Comparison of ENCODE assay signal across 8 mouse cellular contexts in genomic region chr10:128490912-128491311, GRCm38 (mm10). TPM values are rescaled to one million over a fixed set of nuclear protein-coding genes. Genes with fewer than 3 reads are reported as not detected.
DNase-seq lines count a peak whose midpoint lies in the region; ATAC-seq and TF ChIP-seq lines count a peak whose summit lies in the region.

No protein-coding gene starts in this region.

- H3K4me2 ChIP-seq in heart, embryonic 11.5 days = peak overlapping the region; percentile 87
- peak overlapping the region; percentile 91 for H3K4me2 ChIP-seq in intestine, postnatal 0 days (replicated peaks; ENCODE audit: low read depth)
- H3K4me2 ChIP-seq in stomach, postnatal 0 days (replicated peaks; ENCODE audit: low read depth) = peak overlapping the region; percentile 85

- no peaks in the 10 kb centered on the region for H3K27me3 ChIP-seq in heart, embryonic 11.5 days (ENCODE audit: control insufficient read depth, insufficient read depth, low read length)
- H3K27me3 ChIP-seq in megakaryocyte, embryonic 14.5 days (replicated peaks) = no peaks in the 10 kb centered on the region
- no peaks in the 10 kb centered on the region for H3K27me3 ChIP-seq in intestine, postnatal 0 days (replicated peaks; ENCODE audit: control insufficient read depth, insufficient read depth, low read length)
- H3K27me3 ChIP-seq in stomach, postnatal 0 days (ENCODE audit: control insufficient read depth, insufficient read depth, low read length) = no peaks in the 10 kb centered on the region

- DNase-seq in heart, postnatal 10 days = no peak
- no peak for DNase-seq in stomach, postnatal 0 days (ENCODE audit: low spot score)
- no peak for DNase-seq in right cerebral cortex, postnatal 4 days
- DNase-seq in c-Kit-positive CD71-positive TER-119-positive erythroid progenitor cells, embryonic 14.5 days (ENCODE audit: low spot score) = no peak

- no peak for ATAC-seq in heart, embryonic 11.5 days (replicated peaks; ENCODE audit: insufficient number of reproducible peaks, low FRiP score, low TSS enrichment)
- no peak for ATAC-seq in megakaryocyte, adult 5-6 weeks (ENCODE audit: poor library complexity, severe bottlenecking)
- ATAC-seq in intestine, postnatal 0 days = no peak
- ATAC-seq in stomach, postnatal 0 days (ENCODE audit: low FRiP score, low TSS enrichment) = no peak

- H3K4me3 ChIP-seq in heart, embryonic 11.5 days (ENCODE audit: low read depth, low read length) = peak overlapping the region; percentile 94
- H3K4me3 ChIP-seq in megakaryocyte, embryonic 14.5 days (replicated peaks) = peak overlapping the region; percentile 92
- 0 out of 2 replicates have a peak overlapping the region, but pooled peaks have one; percentile 94 for H3K4me3 ChIP-seq in intestine, postnatal 0 days (ENCODE audit: low read depth, low read length)
- H3K4me3 ChIP-seq in stomach, postnatal 0 days (ENCODE audit: low read depth, low read length) = peak overlapping the region; percentile 84

- H3K9ac ChIP-seq in heart, embryonic 11.5 days (ENCODE audit: low read depth, low read length) = peak overlapping the region; percentile 98
- H3K9ac ChIP-seq in intestine, postnatal 0 days (ENCODE audit: low read depth, low read length) = no peak overlapping the region
- peak overlapping the region; percentile 59 for H3K9ac ChIP-seq in stomach, postnatal 0 days (ENCODE audit: low read length)

- H3K27ac ChIP-seq in heart, embryonic 11.5 days (ENCODE audit: low read depth, low read length) = peak overlapping the region; percentile 97
- peak overlapping the region; percentile 95; the same call in 1 of the 2 replicates for H3K27ac ChIP-seq in intestine, postnatal 0 days (ENCODE audit: low read depth, low read length)
- H3K27ac ChIP-seq in stomach, postnatal 0 days (replicated peaks) = peak overlapping the region; percentile 99

- H3K36me3 ChIP-seq in heart, embryonic 11.5 days (ENCODE audit: control insufficient read depth, insufficient read depth, low read length) = peaks cover 34% of the 10 kb centered on the region
- peaks cover 64% of the 10 kb centered on the region for H3K36me3 ChIP-seq in megakaryocyte, embryonic 14.5 days (replicated peaks; ENCODE audit: low read length)
- H3K36me3 ChIP-seq in intestine, postnatal 0 days (ENCODE audit: control insufficient read depth, insufficient read depth) = peaks cover 41% of the 10 kb centered on the region
- peaks cover 29% of the 10 kb centered on the region for H3K36me3 ChIP-seq in stomach, postnatal 0 days (ENCODE audit: control insufficient read depth, insufficient read depth, low read length)

- no peak for TF ChIP-seq EP300 in stomach, postnatal 0 days (optimal IDR thresholded peaks at IDR 0.05)

- WGBS in heart, embryonic 11.5 days (ENCODE audit: insufficient replicate concordance) = 30% methylated on average over 5 of the region's 5 CpGs
- WGBS in intestine, postnatal 0 days = 45% methylated on average over 5 of the region's 5 CpGs
- WGBS in stomach, postnatal 0 days = 23% methylated on average over 5 of the region's 5 CpGs

- H3K9me3 ChIP-seq in heart, embryonic 11.5 days (replicated peaks; ENCODE audit: control insufficient read depth, low read length) = no peaks in the 10 kb centered on the region
- no peaks in the 10 kb centered on the region for H3K9me3 ChIP-seq in megakaryocyte, embryonic 14.5 days
- H3K9me3 ChIP-seq in intestine, postnatal 0 days (ENCODE audit: control insufficient read depth) = no peaks in the 10 kb centered on the region
- no peaks in the 10 kb centered on the region for H3K9me3 ChIP-seq in stomach, postnatal 0 days (ENCODE audit: control insufficient read depth, low read length)

- intact Hi-C loops in heart, postnatal 10 days (cut with DNase I) = no loop called here

- H3K4me1 ChIP-seq in heart, embryonic 11.5 days (ENCODE audit: control insufficient read depth, insufficient read depth, low read length) = peaks cover 38% of the 10 kb centered on the region
- H3K4me1 ChIP-seq in megakaryocyte, embryonic 14.5 days = peaks cover 60% of the 10 kb centered on the region
- no peaks in the 10 kb centered on the region for H3K4me1 ChIP-seq in intestine, postnatal 0 days (replicated peaks; ENCODE audit: control insufficient read depth, insufficient read depth, low read length)
- peaks cover 4% of the 10 kb centered on the region; the same call in 1 of the 2 replicates for H3K4me1 ChIP-seq in stomach, postnatal 0 days (replicated peaks; ENCODE audit: control insufficient read depth, insufficient read depth)

- no peak for TF ChIP-seq CTCF in intestine, postnatal 0 days (IDR thresholded peaks at IDR 0.05; ENCODE audit: low read depth)
- TF ChIP-seq CTCF in stomach, postnatal 0 days (IDR thresholded peaks at IDR 0.05; ENCODE audit: low read depth) = no peak

RNA-seq across cellular contexts. Expression of gene Myl6, which starts 3.0 kb away (rescaled TPM):
- 1,242 and 1,345 TPM in 2 replicates for polyA plus RNA-seq in heart, embryonic 11.5 days (2014; fragmentation: Nextera tagmentation; extraction: Ambion mirVana)
- total RNA-seq in heart, postnatal 10 days (2021) = 100 to 1,000 TPM; 500 to 506 TPM
- polyA plus RNA-seq in megakaryocyte, embryonic 14.5 days (2012; ENCODE audit: insufficient read depth, low replicate concordance) = 175 and 2,406 TPM in 2 replicates
- 1,624 and 1,690 TPM in 2 replicates for total RNA-seq in megakaryocyte, adult 5-6 weeks (2015)
- 1,921 and 2,467 TPM in 2 replicates for total RNA-seq in megakaryocyte, adult 5-6 weeks (2017)
- polyA plus RNA-seq in intestine, postnatal 0 days (2015; fragmentation: Nextera tagmentation; extraction: Ambion mirVana) = 2,493 and 2,543 TPM in 2 replicates
- polyA plus RNA-seq in stomach, postnatal 0 days (2015; fragmentation: Nextera tagmentation; extraction: Ambion mirVana) = 2,935 and 3,187 TPM in 2 replicates

RNA-seq across cellular contexts. Expression of gene Myl6b, which starts 7.6 kb away (rescaled TPM):
- 3.3 and 5.4 TPM in 2 replicates for polyA plus RNA-seq in heart, embryonic 11.5 days (2014; fragmentation: Nextera tagmentation; extraction: Ambion mirVana)
- total RNA-seq in heart, postnatal 10 days (2021) = 1 to 10 TPM; 4.1 to 4.5 TPM
- polyA plus RNA-seq in megakaryocyte, embryonic 14.5 days (2012; ENCODE audit: insufficient read depth, low replicate concordance) = 9.5 and 15.9 TPM in 2 replicates
- 3.4 and 5.8 TPM in 2 replicates for total RNA-seq in megakaryocyte, adult 5-6 weeks (2015)
- total RNA-seq in megakaryocyte, adult 5-6 weeks (2017) = 0.99 and 2.0 TPM in 2 replicates
- polyA plus RNA-seq in intestine, postnatal 0 days (2015; fragmentation: Nextera tagmentation; extraction: Ambion mirVana) = 1.3 and 1.8 TPM in 2 replicates
- 2.2 and 2.6 TPM in 2 replicates for polyA plus RNA-seq in stomach, postnatal 0 days (2015; fragmentation: Nextera tagmentation; extraction: Ambion mirVana)

RNA-seq across cellular contexts. Expression of gene Smarcc2, which starts 31.9 kb away (rescaled TPM):
- 70.8 and 82.8 TPM in 2 replicates for polyA plus RNA-seq in heart, embryonic 11.5 days (2014; fragmentation: Nextera tagmentation; extraction: Ambion mirVana)
- 10 to 100 TPM; 83.6 to 95.9 TPM for total RNA-seq in heart, postnatal 10 days (2021)
- polyA plus RNA-seq in megakaryocyte, embryonic 14.5 days (2012; ENCODE audit: insufficient read depth, low replicate concordance) = 86.7 and 138 TPM in 2 replicates
- 73.1 and 82.3 TPM in 2 replicates for total RNA-seq in megakaryocyte, adult 5-6 weeks (2015)
- total RNA-seq in megakaryocyte, adult 5-6 weeks (2017) = 63.1 and 78.4 TPM in 2 replicates
- polyA plus RNA-seq in intestine, postnatal 0 days (2015; fragmentation: Nextera tagmentation; extraction: Ambion mirVana) = 31.1 and 31.6 TPM in 2 replicates
- polyA plus RNA-seq in stomach, postnatal 0 days (2015; fragmentation: Nextera tagmentation; extraction: Ambion mirVana) = 21.4 and 26.6 TPM in 2 replicates

RNA-seq across cellular contexts. Expression of gene Esyt1, which starts 34.8 kb away (rescaled TPM):
- polyA plus RNA-seq in heart, embryonic 11.5 days (2014; fragmentation: Nextera tagmentation; extraction: Ambion mirVana) = 14.5 and 18.7 TPM in 2 replicates
- total RNA-seq in heart, postnatal 10 days (2021) = 10 to 100 TPM; 28.5 to 29.9 TPM
- 48.5 and 62.5 TPM in 2 replicates for polyA plus RNA-seq in megakaryocyte, embryonic 14.5 days (2012; ENCODE audit: insufficient read depth, low replicate concordance)
- 125 and 127 TPM in 2 replicates for total RNA-seq in megakaryocyte, adult 5-6 weeks (2015)
- 266 and 267 TPM in 2 replicates for total RNA-seq in megakaryocyte, adult 5-6 weeks (2017)
- 11.7 and 12.5 TPM in 2 replicates for polyA plus RNA-seq in intestine, postnatal 0 days (2015; fragmentation: Nextera tagmentation; extraction: Ambion mirVana)
- polyA plus RNA-seq in stomach, postnatal 0 days (2015; fragmentation: Nextera tagmentation; extraction: Ambion mirVana) = 15.0 and 15.1 TPM in 2 replicates

RNA-seq across cellular contexts. Expression of gene Zc3h10, which starts 56.7 kb away (rescaled TPM):
- 7.7 and 8.0 TPM in 2 replicates for polyA plus RNA-seq in heart, embryonic 11.5 days (2014; fragmentation: Nextera tagmentation; extraction: Ambion mirVana)
- 10 to 100 TPM in 1 of 2 experiments, 1 to 10 TPM in 1; 9.8 to 10.1 TPM for total RNA-seq in heart, postnatal 10 days (2021)
- 21.5 and 24.2 TPM in 2 replicates for polyA plus RNA-seq in megakaryocyte, embryonic 14.5 days (2012; ENCODE audit: insufficient read depth, low replicate concordance)
- total RNA-seq in megakaryocyte, adult 5-6 weeks (2015) = 6.0 and 8.1 TPM in 2 replicates
- 12.9 and 14.5 TPM in 2 replicates for total RNA-seq in megakaryocyte, adult 5-6 weeks (2017)
- 10.0 and 10.4 TPM in 2 replicates for polyA plus RNA-seq in intestine, postnatal 0 days (2015; fragmentation: Nextera tagmentation; extraction: Ambion mirVana)
- 7.8 and 8.5 TPM in 2 replicates for polyA plus RNA-seq in stomach, postnatal 0 days (2015; fragmentation: Nextera tagmentation; extraction: Ambion mirVana)
